8 mouse cellular contexts compared by ENCODE assay signal in the genomic region with DNA sequence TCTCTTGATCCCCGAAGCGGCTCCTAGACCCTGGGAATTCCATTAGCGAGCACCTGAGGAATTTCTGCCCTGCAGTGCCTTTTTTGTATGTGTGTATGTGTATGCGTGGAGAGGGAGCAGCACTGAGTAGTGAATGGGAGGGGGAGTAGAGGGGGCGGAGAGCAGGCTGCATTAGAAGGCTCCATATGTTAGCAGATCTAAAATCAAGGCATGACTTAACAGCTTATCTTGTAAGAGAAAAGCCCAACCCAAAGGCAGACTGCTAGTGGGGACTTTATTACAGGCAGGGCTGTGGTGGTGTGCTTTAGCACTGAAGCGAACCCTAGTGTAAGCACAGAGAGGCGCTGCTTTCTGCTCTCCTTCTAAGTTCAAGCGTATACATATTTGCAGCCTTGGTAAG. TPM values are rescaled to one million over a fixed set of nuclear protein-coding genes. Genes with fewer than 3 reads are reported as not detected.
DNase-seq lines count a peak whose midpoint lies in the region; ATAC-seq and TF ChIP-seq lines count a peak whose summit lies in the region.

No protein-coding gene starts in this region.

- H3K4me3 ChIP-seq in forebrain, postnatal 0 days (ENCODE audit: low read depth, low read length), result peak overlapping the region; percentile 32
- H3K4me3 ChIP-seq in neural tube, embryonic 15.5 days (replicated peaks), result peak overlapping the region; percentile 22

- peak overlapping the region; percentile 56 for H3K4me2 ChIP-seq in forebrain, postnatal 0 days (ENCODE audit: low read depth)
- peak overlapping the region; percentile 54 for H3K4me2 ChIP-seq in neural tube, embryonic 15.5 days

- H3K4me1 ChIP-seq in forebrain, postnatal 0 days (ENCODE audit: insufficient read depth), result peaks cover 23% of the 10 kb centered on the region
- H3K4me1 ChIP-seq in neural tube, embryonic 15.5 days, result peaks cover 38% of the 10 kb centered on the region

- 6% methylated on average over 8 of the region's 8 CpGs for WGBS in forebrain, postnatal 0 days
- 10% methylated on average over 8 of the region's 8 CpGs for WGBS in neural tube, embryonic 15.5 days

- H3K27me3 ChIP-seq in forebrain, postnatal 0 days (ENCODE audit: insufficient read depth, low read length), result no peaks in the 10 kb centered on the region
- peaks cover 6% of the 10 kb centered on the region for H3K27me3 ChIP-seq in neural tube, embryonic 15.5 days (replicated peaks)

- ATAC-seq in forebrain, postnatal 0 days, result peak; percentile 53
- ATAC-seq in neural tube, embryonic 15.5 days (ENCODE audit: low FRiP score), result no peak

- H3K27ac ChIP-seq in forebrain, postnatal 0 days (ENCODE audit: low read depth, low read length), result peak overlapping the region; percentile 71
- peak overlapping the region; percentile 35 for H3K27ac ChIP-seq in neural tube, embryonic 15.5 days (replicated peaks)

- TF ChIP-seq CTCF in forebrain, postnatal 0 days (IDR thresholded peaks at IDR 0.05; ENCODE audit: low read depth), result peak; percentile 43; the same call in 1 of the 2 replicates

- H3K9me3 ChIP-seq in forebrain, postnatal 0 days (ENCODE audit: low read length), result no peaks in the 10 kb centered on the region
- no peaks in the 10 kb centered on the region for H3K9me3 ChIP-seq in neural tube, embryonic 15.5 days (replicated peaks)

- DNase-seq in heart, adult 11 months, result peak; percentile 83
- DNase-seq in heart, adult 8-10 months (ENCODE audit: low spot score), result no peak
- DNase-seq in adipocyte (ENCODE audit: low spot score), result peak; percentile 37
- DNase-seq in forebrain, postnatal 0 days, result peak; percentile 77
- DNase-seq in layer of hippocampus, postnatal 10 days (ENCODE audit: low spot score in 2 of 2), result peak; percentile 31 to 42
- DNase-seq in Muller cell, postnatal 12 days (ENCODE audit: inconsistent ontology term), result no peak
- no peak for DNase-seq in urinary bladder, adult 18-20 months (ENCODE audit: low spot score in 2 of 2)

- peak overlapping the region; percentile 47 for H3K9ac ChIP-seq in forebrain, postnatal 0 days
- 0 out of 2 replicates have a peak overlapping the region, but pooled peaks have one; percentile 26 for H3K9ac ChIP-seq in neural tube, embryonic 15.5 days (replicated peaks)

- H3K36me3 ChIP-seq in forebrain, postnatal 0 days (ENCODE audit: insufficient read depth), result no peaks in the 10 kb centered on the region
- no peaks in the 10 kb centered on the region for H3K36me3 ChIP-seq in neural tube, embryonic 15.5 days

RNA-seq across cellular contexts. Expression of gene Cdon, which starts 3.7 kb away (rescaled TPM):
- 10 to 100 TPM in 2 of 4 experiments, 1 to 10 TPM in 2; 8.3 to 11.3 (median 10.3) TPM for total RNA-seq in heart, adult 8-10 months (2022)
- total RNA-seq in forebrain, postnatal 0 days (2014; rRNA removed), result 9.6 and 13.7 TPM in 2 replicates
- polyA plus RNA-seq in forebrain, postnatal 0 days (2015; fragmentation: Nextera tagmentation; extraction: Ambion mirVana), result 0.94 and 1.3 TPM in 2 replicates
- total RNA-seq in layer of hippocampus, postnatal 10 days (2021), result 10 to 100 TPM in 1 of 2 experiments, 1 to 10 TPM in 1; 9.8 to 11.5 TPM
- 3.3 and 3.6 TPM in 2 replicates for polyA plus RNA-seq in neural tube, embryonic 15.5 days (2015; fragmentation: Nextera tagmentation; extraction: Ambion mirVana)

Comparison
In these comparisons a context has a peak if more than half of its experiments do, and no peak if none do; other contexts are left out.
1. DNase-seq: peak in heart, adult 11 months (single experiment), adipocyte (single experiment), forebrain, postnatal 0 days (single experiment) and layer of hippocampus, postnatal 10 days (2 of 2); none in heart, adult 8-10 months (single experiment), Muller cell, postnatal 12 days (single experiment) and urinary bladder, adult 18-20 months (0 of 2).